Mouse (Mus musculus): ENCODE measurements around the gene Lyrm9. TPM values are rescaled to one million over a fixed set of nuclear protein-coding genes. Genes with fewer than 3 reads are reported as not detected.

The Lyrm9 gene
- 8.5 TPM for polyA plus RNA-seq (2014; fragmentation: Illumina TruSeq; extraction: RNeasy Lipid Tissue Mini Kit (QIAGEN cat#74804); ENCODE audit: insufficient read depth, low read depth, low replicate concordance)

DNA sequence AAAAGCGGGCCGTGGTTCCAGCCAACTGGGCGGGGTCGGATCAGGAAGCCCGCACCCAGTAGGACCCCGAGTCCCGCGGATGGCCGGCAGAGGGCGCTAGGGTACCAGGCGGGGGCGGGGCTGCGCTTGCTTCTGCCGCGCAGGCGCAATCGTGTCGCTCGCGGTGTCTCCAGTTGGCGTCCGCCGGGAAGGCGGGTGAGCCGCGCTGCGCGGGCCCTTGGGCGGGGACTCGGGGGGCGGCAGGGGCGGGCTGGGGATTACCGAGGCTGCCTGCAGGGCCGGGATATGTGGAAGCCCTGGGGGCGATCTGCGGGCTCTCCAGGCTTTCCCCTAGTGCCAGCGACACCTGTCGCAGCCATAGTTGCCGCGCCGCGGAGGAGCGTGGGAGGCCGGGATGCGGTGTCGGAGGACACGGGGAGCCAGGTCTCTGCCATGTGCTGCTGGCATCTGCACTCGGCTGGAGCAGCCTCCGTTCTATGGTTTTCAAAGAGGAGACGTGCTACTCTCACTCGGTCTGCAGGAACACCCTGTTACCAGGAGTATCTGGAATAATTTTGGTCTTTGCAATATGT is at the start of gene Lyrm9:
Gene Lyrm9 (plus strand): TSS at position 143 of the 572 bp plus-strand sequence.

Other genes with a start within 250 kb of the Lyrm9 start
- gene Nlk, start 129.2 kb upstream of the Lyrm9 start, polyA plus RNA-seq (2014; fragmentation: Illumina TruSeq; extraction: RNeasy Lipid Tissue Mini Kit (QIAGEN cat#74804); ENCODE audit: insufficient read depth, low read depth, low replicate concordance), result 12.5 TPM
- gene Ccnq, start 74.9 kb upstream of the Lyrm9 start, polyA plus RNA-seq (2014; fragmentation: Illumina TruSeq; extraction: RNeasy Lipid Tissue Mini Kit (QIAGEN cat#74804); ENCODE audit: insufficient read depth, low read depth, low replicate concordance), result 21.5 TPM
- 1.3 TPM for gene Nos2, start 94.2 kb downstream of the Lyrm9 start, polyA plus RNA-seq (2014; fragmentation: Illumina TruSeq; extraction: RNeasy Lipid Tissue Mini Kit (QIAGEN cat#74804); ENCODE audit: insufficient read depth, low read depth, low replicate concordance)
- 119 TPM for gene Lgals9, start 158.4 kb downstream of the Lyrm9 start, polyA plus RNA-seq (2014; fragmentation: Illumina TruSeq; extraction: RNeasy Lipid Tissue Mini Kit (QIAGEN cat#74804); ENCODE audit: insufficient read depth, low read depth, low replicate concordance)